Mouse (Mus musculus): Measurements from ENCODE around the gene Zc3h14.

Zc3h14 gene

DNA sequence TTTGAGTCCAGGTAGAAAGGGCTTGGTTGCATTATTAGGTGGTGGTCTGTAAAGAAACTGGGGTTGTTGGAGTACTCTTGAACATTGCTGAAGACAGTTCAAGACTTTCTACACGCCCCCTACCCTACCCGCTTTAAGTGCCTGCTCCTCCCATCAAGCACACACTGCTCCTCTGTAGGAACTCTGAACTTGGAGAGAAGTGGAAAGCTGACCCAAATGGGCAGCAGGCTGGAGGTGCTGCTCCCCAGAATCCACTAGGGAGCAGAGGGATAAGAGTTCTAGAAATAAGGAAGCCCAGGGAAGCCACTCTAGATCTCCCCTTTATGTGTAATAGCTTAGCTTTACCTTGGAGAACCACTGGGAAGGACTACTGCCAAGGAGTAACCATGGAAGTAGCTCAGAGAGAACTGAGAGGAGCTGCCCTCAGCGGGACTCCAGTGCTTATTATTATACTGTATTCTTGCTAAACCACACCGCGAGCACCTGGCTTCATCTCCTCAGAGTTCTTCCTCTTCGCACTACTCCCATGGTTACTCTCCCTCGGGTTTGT is 8.9 kb upstream of the Zc3h14 start:
- CTCF ChIA-PET = no interaction called here

DNA sequence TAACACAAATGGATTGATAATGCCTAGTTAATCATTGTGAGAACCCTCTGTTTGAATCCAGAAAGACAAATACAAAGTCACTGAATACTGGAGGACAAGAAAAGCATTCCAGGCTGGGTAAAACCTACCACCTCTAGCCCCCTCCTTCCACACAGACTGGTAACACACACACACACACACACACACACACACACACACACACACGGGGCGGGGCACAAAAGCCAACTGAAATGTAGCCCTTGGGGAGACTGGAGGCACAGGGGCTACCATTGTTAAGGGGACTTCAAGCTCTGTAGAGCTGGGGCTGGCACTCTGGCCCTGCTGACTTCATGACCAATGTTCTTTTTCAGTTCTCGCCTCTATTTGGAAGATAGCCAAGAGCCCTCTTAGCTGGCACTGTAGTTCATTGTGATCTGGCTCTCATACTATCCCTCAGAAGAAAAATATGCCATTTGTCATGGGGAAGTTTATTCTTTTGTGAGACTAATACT is 5.7 kb upstream of the Zc3h14 start:
- CTCF ChIA-PET = interaction anchor here (0.6 kb wide), 1 partner anchor 39 kb away, joined by 3 read pairs; no protein-coding TSS in a partner anchor

DNA sequence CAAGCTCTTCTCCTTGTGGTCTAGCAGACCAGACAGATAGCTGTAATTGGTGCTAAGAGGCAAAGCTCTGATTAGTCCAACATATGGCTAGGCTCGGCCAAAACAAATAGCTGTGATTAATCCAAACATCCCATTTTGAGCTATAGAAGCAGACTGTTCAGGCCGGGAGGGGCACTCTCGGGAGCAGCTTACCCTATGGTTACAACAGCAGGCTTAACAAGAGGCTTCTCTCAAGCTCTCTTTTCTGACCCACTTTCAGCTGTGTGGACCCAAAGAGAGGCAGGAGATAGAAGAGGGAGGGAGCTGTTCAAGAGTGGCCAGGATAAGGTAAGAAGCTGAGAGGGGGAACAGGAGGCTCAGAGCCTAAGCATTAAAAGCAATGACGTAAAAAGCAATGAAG is 1.1 kb upstream of the Zc3h14 start:
- CTCF ChIA-PET = interaction anchor here (1.1 kb wide), 1 partner anchor 10 kb away, joined by 5 read pairs; no protein-coding TSS in a partner anchor

DNA sequence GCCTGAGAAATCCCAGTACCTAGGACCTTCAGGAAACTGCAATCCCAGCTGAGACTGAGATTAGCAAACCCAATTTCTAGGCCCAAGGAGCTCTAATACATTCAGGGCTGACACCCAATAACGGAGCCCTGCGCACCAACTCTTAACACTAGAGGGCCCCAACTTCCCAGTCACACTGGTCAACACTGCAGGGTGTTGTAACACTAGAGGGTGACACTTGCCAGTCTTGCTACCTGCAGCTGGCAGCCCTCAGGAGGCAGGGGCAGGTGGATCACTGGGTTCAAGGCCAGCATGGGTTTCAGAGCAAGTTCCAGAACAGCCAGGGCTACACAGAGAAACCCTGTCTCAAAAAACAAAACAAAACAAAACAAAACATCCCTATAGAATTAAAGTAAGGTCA is 633 bp upstream of the Zc3h14 start:
- CTCF ChIA-PET = interaction anchor here (1.1 kb wide), 1 partner anchor 11 kb away, joined by 5 read pairs; no protein-coding TSS in a partner anchor

DNA sequence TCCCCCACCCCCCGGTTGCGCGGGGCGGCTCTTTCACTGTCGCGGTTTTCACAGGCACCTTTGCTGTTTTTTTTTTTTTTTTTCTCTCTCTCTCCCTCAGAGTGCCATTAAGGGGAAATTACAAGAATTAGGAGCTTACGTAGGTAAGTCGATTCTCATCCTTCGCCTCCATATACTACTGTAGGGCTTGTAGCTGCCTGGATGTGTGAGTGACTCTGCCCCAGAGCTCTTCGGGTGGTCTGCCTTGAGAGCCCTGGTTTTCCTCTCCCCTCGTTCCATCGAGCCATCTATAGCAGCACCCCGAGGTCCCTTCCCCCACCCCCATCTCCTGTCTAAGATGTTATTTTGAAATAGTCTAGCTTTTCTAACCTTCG is 603 bp downstream of the Zc3h14 start:
- CTCF ChIA-PET = no interaction called here

DNA sequence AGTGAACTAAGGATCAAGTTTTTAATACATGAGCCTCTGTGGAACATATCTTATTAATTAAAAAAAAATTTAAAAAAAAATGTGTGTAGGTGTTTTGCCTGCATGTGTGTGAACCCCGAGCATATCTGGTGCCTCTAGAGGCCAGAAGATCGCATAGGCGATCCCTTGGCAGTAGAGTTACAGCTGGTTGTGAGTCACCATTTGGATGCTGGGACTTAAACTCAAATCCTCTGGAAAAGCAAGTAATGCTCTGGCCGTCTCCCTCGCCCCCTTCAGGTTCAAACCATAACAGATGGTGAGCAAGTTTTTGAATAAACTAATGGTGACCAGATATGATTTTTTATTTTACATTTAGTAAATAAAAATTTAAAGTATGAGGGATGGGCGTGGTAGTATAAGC is 10.9 kb downstream of the Zc3h14 start:
- CTCF ChIA-PET = no interaction called here

DNA sequence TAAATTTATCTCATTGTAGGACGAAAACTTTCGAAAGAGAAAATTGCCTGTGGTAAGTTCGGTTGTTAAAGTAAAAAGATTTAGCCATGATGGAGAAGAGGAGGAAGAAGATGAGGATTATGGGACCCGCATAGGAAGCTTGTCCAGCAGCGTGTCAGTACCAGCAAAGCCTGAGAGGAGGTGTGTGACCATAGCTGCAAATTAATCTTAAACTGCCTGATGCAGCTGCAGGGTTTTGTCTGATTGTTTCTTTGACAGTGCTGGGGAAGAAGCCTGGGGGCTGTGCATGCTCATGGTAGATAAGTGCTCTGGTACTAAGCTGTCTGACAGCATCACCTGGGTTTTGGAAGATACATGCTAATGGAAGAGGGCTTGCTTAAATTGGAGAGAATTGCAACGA is 12.9 kb downstream of the Zc3h14 start:
- CTCF ChIA-PET = no interaction called here

DNA sequence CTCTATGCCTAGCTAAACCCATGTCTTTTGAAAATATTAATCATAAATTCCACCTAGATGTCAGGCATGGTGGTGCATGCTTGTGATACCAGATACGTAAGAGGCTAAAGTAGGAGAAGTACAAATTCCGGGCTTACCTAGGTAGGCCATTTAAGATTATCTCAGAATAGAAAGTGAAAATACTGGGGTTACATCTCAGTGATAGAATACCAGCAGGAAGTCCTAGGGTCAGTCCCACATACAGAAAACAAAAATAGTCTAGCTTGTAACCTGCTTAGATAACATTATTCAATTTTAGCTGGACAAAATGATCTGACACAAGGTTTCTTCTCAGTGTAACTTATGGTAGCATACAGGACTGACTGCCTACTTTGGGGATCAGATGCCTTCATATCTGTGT is 19.5 kb downstream of the Zc3h14 start:
- CTCF ChIA-PET = no interaction called here

DNA sequence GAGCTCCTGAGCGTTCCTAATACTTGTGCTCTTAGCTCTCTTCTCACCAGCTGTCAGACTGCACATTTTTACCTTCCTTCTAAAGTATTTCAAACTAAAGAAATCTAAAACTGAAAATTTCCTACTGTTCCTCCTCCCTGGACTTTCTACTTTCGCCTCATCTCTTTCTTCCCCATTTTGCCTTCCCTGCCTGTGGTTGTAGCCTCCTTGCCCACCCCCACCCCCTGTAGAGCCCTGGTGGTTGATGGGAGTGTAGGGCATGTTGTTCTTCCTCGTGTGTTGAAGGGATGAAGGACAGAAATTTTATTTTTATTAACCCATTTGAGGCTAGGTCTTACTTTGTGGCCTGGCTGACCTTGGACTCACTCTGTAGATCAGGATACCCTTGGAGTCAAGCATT is 30.7 kb downstream of the Zc3h14 start:
- CTCF ChIA-PET = no interaction called here

DNA sequence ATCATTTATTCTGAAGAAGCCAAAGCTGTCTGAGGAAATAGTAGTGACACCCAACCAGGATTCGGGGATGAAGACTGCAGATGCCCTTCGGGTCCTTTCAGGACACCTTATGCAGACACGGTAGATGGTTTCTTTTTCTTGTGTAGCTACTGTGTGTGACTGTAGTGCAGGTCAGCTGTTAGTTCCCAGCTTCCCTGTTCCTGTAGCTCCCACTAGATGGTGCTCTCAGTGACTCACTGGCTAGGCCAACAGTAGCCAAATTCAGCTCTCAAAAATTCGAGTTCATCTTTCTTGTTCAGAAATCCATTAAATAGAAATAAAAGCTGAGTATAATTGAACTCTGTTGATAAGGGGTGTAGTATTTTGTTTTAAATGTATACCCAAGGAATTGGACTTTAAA is 32.4 kb downstream of the Zc3h14 start:
- CTCF ChIA-PET = no interaction called here

DNA sequence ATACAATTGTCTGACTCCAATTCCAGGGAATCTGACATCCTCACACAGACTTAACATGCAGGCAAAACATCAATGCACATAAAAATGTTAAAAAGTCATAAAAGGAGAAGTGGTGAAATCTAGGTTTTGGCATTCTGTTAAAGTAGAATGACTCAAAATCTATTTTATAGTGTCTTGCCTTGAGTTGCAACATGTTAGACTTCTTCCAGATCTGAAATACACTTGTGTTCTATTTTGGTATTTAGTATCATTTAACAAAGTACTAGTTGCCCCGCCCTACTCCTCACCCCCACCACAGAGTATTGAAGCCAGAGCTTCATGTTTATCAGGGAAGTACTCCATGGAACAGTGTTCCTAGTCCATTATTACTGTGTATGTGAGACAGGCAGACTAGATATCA is 37.5 kb downstream of the Zc3h14 start:
- CTCF ChIA-PET = interaction anchor here (0.5 kb wide), 1 partner anchor 194 kb away, joined by 15 read pairs; no protein-coding TSS in a partner anchor

DNA sequence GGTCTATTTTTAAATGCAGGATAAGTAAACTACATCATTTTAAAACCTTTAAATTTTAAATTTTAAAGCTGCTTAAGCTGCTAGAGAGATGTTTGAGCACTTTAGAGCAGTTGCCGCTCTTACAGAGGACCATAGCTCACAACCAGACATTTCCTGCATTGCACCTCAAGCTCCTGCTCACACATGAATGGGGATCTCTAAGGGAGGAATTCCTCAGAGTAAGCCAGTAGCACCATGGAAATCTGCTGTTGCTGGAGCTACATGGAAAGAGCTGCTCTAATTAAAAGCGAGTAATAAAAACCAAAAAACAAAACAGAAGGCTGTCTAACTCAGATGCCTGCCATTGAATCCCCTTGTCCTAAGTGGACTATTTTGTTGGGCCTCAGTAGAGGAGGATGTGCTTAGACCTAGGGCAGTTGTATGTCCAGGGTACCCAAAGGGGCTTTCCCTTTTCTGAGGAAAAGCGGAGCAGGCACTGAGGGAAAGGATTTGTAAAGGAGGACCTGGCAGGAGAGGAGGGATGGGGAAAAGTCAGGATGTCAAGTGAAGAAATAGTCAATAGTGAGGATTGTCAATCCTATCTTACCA is 49.1 kb downstream of the Zc3h14 start:
- CTCF ChIA-PET = no interaction called here

DNA sequence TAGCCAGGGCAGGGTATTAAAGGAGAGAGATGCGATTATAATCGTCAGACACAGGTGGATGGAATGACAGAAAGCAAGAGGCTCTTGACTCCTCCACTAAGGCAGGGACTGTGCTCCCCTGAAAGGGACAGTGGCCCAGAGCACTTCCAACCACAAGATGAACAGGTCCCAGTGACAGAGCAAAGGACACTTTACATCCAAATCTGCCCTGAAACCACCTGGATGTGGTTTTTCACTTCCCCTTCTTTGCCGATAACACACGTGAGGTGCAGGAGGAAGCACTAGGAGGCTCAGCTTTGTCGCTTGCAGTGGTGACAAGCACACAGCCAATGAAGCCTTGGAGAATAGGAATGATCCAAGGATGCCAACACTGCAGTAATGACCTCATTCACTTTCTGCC is 53.6 kb downstream of the Zc3h14 start:
- CTCF ChIA-PET = no interaction called here

DNA sequence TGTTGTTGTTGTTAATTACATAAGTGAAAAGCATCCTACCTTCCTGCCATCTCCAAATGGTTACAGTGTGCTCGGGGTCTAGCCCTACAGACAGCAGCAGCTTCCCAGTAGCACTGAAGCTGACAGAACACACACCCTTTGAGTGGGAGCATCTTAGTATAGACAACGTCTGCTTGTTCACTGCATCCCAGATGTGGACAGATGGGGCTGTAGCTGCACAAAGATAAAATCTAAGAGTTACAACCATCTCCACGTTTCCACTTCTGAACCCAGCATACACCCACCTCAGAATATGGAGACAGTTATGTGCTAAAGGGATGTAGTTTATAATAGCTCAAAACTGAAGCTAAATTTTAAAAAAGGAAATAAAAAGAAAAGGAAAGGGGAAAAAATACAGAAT is 55.5 kb downstream of the Zc3h14 start:
- CTCF ChIA-PET = no interaction called here

DNA sequence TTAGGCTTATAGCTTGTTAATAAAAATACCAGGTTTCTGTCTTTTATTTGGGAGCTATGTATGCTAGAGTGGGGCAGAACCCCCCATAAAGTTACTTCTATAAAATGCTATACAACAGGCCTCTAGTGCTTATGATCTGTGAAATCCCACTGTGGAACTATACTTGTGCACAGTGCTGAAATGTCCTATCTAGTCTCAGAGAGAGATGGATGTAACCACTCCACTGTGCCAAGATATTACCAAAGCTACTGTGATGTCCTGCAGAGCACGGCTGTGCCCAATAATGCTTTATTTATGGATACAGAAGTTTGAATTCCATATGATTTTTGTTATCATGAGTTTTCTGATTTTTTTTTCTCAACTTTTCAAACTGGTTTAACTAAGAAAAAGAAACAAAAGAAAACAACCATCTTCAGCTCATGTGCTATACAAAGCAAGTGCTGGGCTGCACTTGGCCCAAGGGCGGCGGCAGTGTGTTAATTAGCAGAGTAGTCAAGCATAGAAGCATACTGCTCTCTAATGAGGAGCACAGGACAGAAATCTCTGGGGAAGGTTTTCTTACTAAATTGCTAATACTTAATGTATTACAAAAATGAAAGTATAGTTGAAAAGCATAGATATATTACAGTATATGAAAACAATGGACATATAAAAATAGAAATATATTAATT is 57.4 kb downstream of the Zc3h14 start:
- CTCF ChIA-PET = no interaction called here

DNA sequence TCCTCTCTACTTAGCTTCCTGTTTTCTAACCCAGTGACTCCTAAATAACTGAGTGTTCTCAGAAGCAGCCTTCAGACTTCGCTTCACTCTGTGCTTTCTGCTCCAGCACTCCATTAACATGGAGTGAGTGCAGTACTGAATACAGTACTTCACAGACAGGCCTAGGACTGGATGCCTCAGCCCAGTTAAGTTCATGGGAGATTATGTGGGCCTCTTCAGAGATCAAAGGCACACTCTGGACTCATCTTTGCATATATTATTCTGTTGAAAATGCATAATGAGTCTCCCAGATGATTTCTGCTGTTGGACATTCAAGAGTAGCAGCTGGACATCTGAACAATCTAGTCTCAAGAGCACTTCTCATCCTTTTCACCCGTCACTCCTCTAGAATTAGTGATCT is 74.0 kb downstream of the Zc3h14 start:
- CTCF ChIA-PET = no interaction called here

DNA sequence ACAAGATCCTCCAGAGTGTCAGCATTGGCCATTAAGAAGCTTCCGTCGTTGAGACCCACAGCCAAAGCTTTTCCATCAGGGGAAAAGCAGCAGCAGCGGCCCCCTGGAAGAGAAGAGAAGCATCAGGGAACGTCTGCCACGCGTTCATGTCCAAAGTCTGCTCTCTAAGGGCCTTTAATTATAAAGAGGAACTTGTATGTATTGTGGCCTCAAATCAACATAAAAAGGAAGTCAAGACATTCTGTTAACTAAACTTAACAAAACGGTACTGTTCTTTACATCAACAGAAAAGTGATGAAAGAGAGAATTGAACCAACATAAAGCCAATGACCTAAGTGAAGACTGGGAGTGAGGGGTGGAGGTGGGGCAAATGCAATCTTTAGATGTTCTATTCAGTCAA is 84.4 kb downstream of the Zc3h14 start:
- CTCF ChIA-PET = no interaction called here

DNA sequence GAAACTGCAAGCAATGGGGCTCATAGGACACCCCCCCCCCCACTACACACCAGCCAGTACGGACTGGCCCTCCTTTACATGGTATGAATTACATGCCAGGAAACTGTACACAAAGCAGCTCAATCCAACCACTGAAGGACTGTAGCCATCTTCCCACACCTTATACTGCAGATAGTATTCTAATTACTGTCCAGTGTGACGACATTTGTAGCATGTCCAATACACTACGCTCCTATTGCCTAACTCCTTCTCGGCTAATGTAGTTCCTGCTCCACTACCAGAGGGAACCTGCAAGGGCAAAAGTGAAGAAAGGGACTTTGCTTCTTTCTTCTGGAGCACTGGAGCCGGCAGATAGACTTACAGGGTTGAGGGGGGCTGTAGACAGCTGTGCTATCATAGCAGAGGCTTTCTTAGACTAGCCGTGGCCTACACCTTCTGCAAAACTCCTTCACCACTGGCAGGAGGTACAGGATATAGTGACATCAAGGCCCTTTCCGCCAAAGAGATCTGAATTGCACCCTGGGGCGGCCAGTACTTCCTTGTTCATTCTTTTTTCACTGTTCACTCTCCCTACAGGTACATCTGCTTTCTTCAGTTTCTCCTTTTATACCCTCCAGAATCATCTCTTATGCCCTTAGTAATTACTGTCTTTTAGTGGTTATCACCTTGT is 86.3 kb downstream of the Zc3h14 start:
- CTCF ChIA-PET = no interaction called here

DNA sequence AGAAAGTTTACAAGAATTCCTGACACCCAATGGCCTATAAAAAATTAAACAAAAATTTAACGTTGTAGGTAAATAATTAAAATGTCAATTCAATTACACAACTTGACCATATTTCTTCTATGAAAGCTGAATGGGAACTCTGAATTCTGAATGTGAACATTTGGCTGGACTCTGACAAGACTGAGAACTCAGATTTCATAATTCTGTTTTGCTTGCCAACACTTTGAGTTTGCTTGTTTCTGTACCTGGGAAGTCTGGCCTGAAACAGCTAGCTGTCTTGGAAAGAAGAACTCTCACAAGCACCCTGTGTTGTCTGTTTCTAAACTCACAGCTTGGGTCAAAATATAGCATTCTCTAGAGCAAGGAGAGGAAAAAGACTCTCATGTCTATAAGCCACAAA is 87.1 kb downstream of the Zc3h14 start:
- CTCF ChIA-PET = no interaction called here

DNA sequence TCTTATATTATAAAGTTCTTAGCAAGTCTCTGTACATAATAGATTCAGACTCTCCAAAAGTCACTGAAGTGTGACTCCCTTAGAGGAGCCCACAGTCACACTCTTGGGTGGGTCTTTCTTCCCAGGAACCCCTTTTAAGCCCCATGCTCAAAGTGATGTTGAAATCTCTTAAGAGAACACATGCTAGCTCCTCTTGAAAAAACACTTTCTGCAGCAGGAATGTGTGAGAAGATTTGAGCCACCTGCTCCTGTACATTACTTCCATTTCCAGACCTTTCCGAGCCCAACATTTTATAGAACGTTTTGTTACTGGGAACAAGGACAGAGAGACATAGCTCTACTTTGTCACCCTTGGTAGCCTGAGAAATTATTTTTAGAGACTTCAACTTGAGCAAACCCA is 88.1 kb downstream of the Zc3h14 start:
- CTCF ChIA-PET = no interaction called here

DNA sequence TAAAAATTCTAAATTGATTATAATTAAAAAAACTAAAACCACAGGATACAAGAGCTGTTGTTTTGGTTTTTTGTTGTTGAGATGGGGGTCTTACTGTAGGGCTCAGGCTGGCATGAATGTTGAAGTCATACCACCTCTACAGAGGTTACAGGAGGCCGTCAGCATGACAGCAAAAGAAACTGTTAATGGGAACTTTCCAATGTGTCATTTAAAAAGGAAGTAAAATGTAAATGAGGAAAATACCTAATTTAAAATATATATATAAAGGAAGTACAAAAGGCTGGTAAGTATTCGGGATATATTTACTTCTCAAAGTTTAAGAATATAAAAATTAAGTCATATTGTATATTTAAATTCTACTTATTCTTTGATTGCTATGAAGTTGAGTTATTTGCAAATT is 88.7 kb downstream of the Zc3h14 start:
- CTCF ChIA-PET = no interaction called here

Measured in spleen, embryonic (tissue).